Mouse (Mus musculus) limb, embryonic 12.5 days (tissue): ENCODE measurements around the gene Creb1. TPM values are rescaled to one million over a fixed set of nuclear protein-coding genes. Genes with fewer than 3 reads are reported as not detected.

ENCODE experiments used
- ATAC-seq: fragments of 200-750 bp; cut with Nextera tagmentation; 2 replicates; pipeline ENCODE4 v1.8.0; 2017; ENCODE audit warnings: low read depth, moderate TSS enrichment; ENCODE audit not compliant: insufficient number of reproducible peaks, insufficient read depth, low FRiP score, low TSS enrichment
- H3K27ac ChIP-seq: fragments of 300-500 bp; sonication (generic); 2 replicates; pipeline ENCODE4 v1.5.1; 2016; ENCODE audit warnings: mild to moderate bottlenecking, moderate library complexity
- H3K27me3 ChIP-seq: fragments of 300-500 bp; sonication (generic); 2 replicates; pipeline ENCODE4 v1.6.1; 2016; ENCODE audit warnings: mild to moderate bottlenecking, moderate library complexity
- H3K36me3 ChIP-seq: fragments of 300-500 bp; sonication (generic); 2 replicates; pipeline ENCODE4 v1.6.1; 2016; ENCODE audit warnings: mild to moderate bottlenecking, moderate library complexity
- H3K4me1 ChIP-seq: fragments of 300-500 bp; sonication (generic); replicated peaks from 2 replicates; pipeline ENCODE4 v1.6.1; 2016
- H3K4me2 ChIP-seq: fragments of 300-500 bp; sonication (generic); 2 replicates; pipeline ENCODE4 v1.6.1; 2016; ENCODE audit warnings: mild to moderate bottlenecking, moderate library complexity
- H3K4me3 ChIP-seq: fragments of 300-500 bp; sonication (generic); replicated peaks from 2 replicates; pipeline ENCODE4 v1.5.1; 2016; ENCODE audit warnings: mild to moderate bottlenecking
- H3K9ac ChIP-seq: fragments of 300-500 bp; sonication (generic); replicated peaks from 2 replicates; pipeline ENCODE4 v1.6.1; 2016; ENCODE audit warnings: mild to moderate bottlenecking, moderate library complexity
- H3K9me3 ChIP-seq: fragments of 300-500 bp; sonication (generic); 2 replicates; pipeline ENCODE4 v1.6.1; 2016; ENCODE audit warnings: mild to moderate bottlenecking, moderate library complexity
- WGBS: fragments of 180-500 bp; shearing (Covaris S2); methylation state at CpG from one replicate; pipeline ENCODE4 v1.1.7; 2016; 5-methylcytosine and 5-hydroxymethylcytosine counted together
- polyA plus RNA-seq: library from polyadenylated mRNA; unstranded; fragments of >200 nt; fragmentation: Nextera tagmentation; extraction: Ambion mirVana; gene quantifications from 2 replicates; pipeline ENCODE4 v1.2.1, GENCODE M21; 2016

Creb1 gene
- polyA plus RNA-seq, 1 experiment from 2014 or later, result 49.4 TPM

GRCm38 (mm10) chr1:64603381-64603780 is 70.9 kb downstream of the Creb1 start:
- Histone ChIP-seq H3K36me3 (peaks cover 45% of the 10 kb centered on the region), H3K9ac (no peak overlapping the region)

GRCm38 (mm10) chr1:64609145-64609544 is 76.7 kb downstream of the Creb1 start:
- H3K9ac ChIP-seq, result no peak overlapping the region
- no peaks in the 10 kb centered on the region for H3K27me3 ChIP-seq
- H3K36me3 ChIP-seq, result peaks cover 63% of the 10 kb centered on the region
- H3K4me3 ChIP-seq, result no peak overlapping the region
- H3K27ac ChIP-seq, result peak overlapping the region; percentile 35; the same call in 1 of the 2 replicates
- 86% methylated on average over 4 of the region's 4 CpGs for WGBS
- no peaks in the 10 kb centered on the region for H3K9me3 ChIP-seq
- ATAC-seq, result no peak
- H3K4me2 ChIP-seq, result no peak overlapping the region
- H3K4me1 ChIP-seq, result no peaks in the 10 kb centered on the region

More at GRCm38 (mm10) chr1:64603381-64603780, 70.9 kb downstream of the Creb1 start:
- Histone ChIP-seq H3K4me2 (no peak overlapping the region), H3K27ac (no peak overlapping the region), H3K4me3 (no peak overlapping the region), H3K4me1 (no peaks in the 10 kb centered on the region), H3K27me3 (no peaks in the 10 kb centered on the region), H3K9me3 (no peaks in the 10 kb centered on the region)
- no peak for ATAC-seq
- WGBS, result 90% methylated on average over 5 of the region's 5 CpGs

- WGBS, result 87% methylated on average over 9 of the region's 9 CpGs
- no peak overlapping the region for H3K27ac ChIP-seq
- no peak overlapping the region for H3K9ac ChIP-seq
- peaks cover 64% of the 10 kb centered on the region for H3K36me3 ChIP-seq
- no peaks in the 10 kb centered on the region for H3K27me3 ChIP-seq
- H3K9me3 ChIP-seq, result no peaks in the 10 kb centered on the region
- 0 out of 2 replicates have a peak, but pooled peaks cover 1% of the 10 kb centered on the region for H3K4me1 ChIP-seq
- H3K4me2 ChIP-seq, result no peak overlapping the region
- ATAC-seq, result no peak
- no peak overlapping the region for H3K4me3 ChIP-seq
Measured at GRCm38 (mm10) chr1:64609976-64610375, 77.5 kb downstream of the Creb1 start.

- 94% methylated on average over 9 of the region's 9 CpGs for WGBS
- no peak for ATAC-seq
- H3K4me2 ChIP-seq, result no peak overlapping the region
- peaks cover 26% of the 10 kb centered on the region for H3K4me1 ChIP-seq
- H3K27me3 ChIP-seq, result no peaks in the 10 kb centered on the region
- H3K36me3 ChIP-seq, result peaks cover 42% of the 10 kb centered on the region
- no peak overlapping the region for H3K27ac ChIP-seq
- no peak overlapping the region for H3K9ac ChIP-seq
- H3K4me3 ChIP-seq, result no peak overlapping the region
- H3K9me3 ChIP-seq, result no peaks in the 10 kb centered on the region
Measured at GRCm38 (mm10) chr1:64614311-64614710, 81.9 kb downstream of the Creb1 start.

- no peak for ATAC-seq
- Histone ChIP-seq H3K27ac (0 out of 2 replicates have a peak overlapping the region, but pooled peaks have one; percentile 8), H3K4me2 (0 out of 2 replicates have a peak overlapping the region, but pooled peaks have one; percentile 73)
Measured at GRCm38 (mm10) chr1:64614801-64615345, 82.4 kb downstream of the Creb1 start.

GRCm38 (mm10) chr1:64615531-64615991 is 83.1 kb downstream of the Creb1 start:
- Histone ChIP-seq H3K27me3 (no peaks in the 10 kb centered on the region), H3K9ac (no peak overlapping the region), H3K9me3 (no peaks in the 10 kb centered on the region), H3K36me3 (peaks cover 29% of the 10 kb centered on the region), H3K27ac (peak overlapping the region; percentile 8; the same call in 1 of the 2 replicates), H3K4me2 (peak overlapping the region; percentile 73), H3K4me3 (no peak overlapping the region), H3K4me1 (peaks cover 26% of the 10 kb centered on the region)
- 78% methylated on average over 11 of the region's 11 CpGs for WGBS
- ATAC-seq, result no peak

More at GRCm38 (mm10) chr1:64614801-64615345, 82.4 kb downstream of the Creb1 start:
- Histone ChIP-seq H3K36me3 (peaks cover 36% of the 10 kb centered on the region), H3K27me3 (no peaks in the 10 kb centered on the region), H3K9ac (no peak overlapping the region), H3K4me1 (peaks cover 26% of the 10 kb centered on the region), H3K4me3 (no peak overlapping the region), H3K9me3 (no peaks in the 10 kb centered on the region)
- 90% methylated on average over 10 of the region's 10 CpGs for WGBS

GRCm38 (mm10) chr1:64616076-64616475 is 83.6 kb downstream of the Creb1 start:
- no peaks in the 10 kb centered on the region for H3K27me3 ChIP-seq
- H3K9me3 ChIP-seq, result no peaks in the 10 kb centered on the region
- peak overlapping the region; percentile 73 for H3K4me2 ChIP-seq
- H3K36me3 ChIP-seq, result peaks cover 27% of the 10 kb centered on the region
- peak overlapping the region; percentile 87 for H3K9ac ChIP-seq
- peak overlapping the region; percentile 74 for H3K4me3 ChIP-seq
- WGBS, result 72% methylated on average over 6 of the region's 6 CpGs
- peaks cover 26% of the 10 kb centered on the region for H3K4me1 ChIP-seq
- peak overlapping the region; percentile 98; the same call in 1 of the 2 replicates for H3K27ac ChIP-seq
- no peak for ATAC-seq

GRCm38 (mm10) chr1:64616531-64616880 is 84.1 kb downstream of the Creb1 start:
- WGBS, result 5% methylated on average over 8 of the region's 8 CpGs
- Histone ChIP-seq H3K4me2 (peak overlapping the region; percentile 73), H3K4me3 (peak overlapping the region; percentile 74), H3K36me3 (peaks cover 27% of the 10 kb centered on the region), H3K9ac (peak overlapping the region; percentile 87), H3K9me3 (no peaks in the 10 kb centered on the region), H3K4me1 (peaks cover 26% of the 10 kb centered on the region), H3K27ac (peak overlapping the region; percentile 98), H3K27me3 (no peaks in the 10 kb centered on the region)
- no peak for ATAC-seq

- Histone ChIP-seq H3K4me3 (peak within 1 kb of the TSS; percentile 74), H3K27me3 (no peaks in the 10 kb centered on the region), H3K4me2 (peak within 1 kb of the TSS; percentile 73), H3K27ac (peak within 1 kb of the TSS; percentile 98), H3K36me3 (peaks cover 26% of the 10 kb centered on the region), H3K9ac (peak within 1 kb of the TSS; percentile 87), H3K9me3 (no peaks in the 10 kb centered on the region), H3K4me1 (peaks cover 26% of the 10 kb centered on the region)
- WGBS, result under 1% methylated on average over 72 of the region's 72 CpGs
- peak; percentile 93 for ATAC-seq
Measured at GRCm38 (mm10) chr1:64616881-64617714, 84.7 kb downstream of the Creb1 start, which contains the start of gene Mettl21a. Gene Mettl21a (minus strand): TSS chr1:64617242.

GRCm38 (mm10) chr1:64617715-64617984 is 85.2 kb downstream of the Creb1 start:
- H3K9ac ChIP-seq, result peak overlapping the region; percentile 87
- peak overlapping the region; percentile 73 for H3K4me2 ChIP-seq
- H3K27me3 ChIP-seq, result no peaks in the 10 kb centered on the region
- peaks cover 27% of the 10 kb centered on the region for H3K4me1 ChIP-seq
- H3K4me3 ChIP-seq, result peak overlapping the region; percentile 74
- peak; percentile 67 for ATAC-seq
- under 1% methylated on average over 15 of the region's 15 CpGs for WGBS
- no peaks in the 10 kb centered on the region for H3K9me3 ChIP-seq
- peaks cover 20% of the 10 kb centered on the region for H3K36me3 ChIP-seq
- peak overlapping the region; percentile 98 for H3K27ac ChIP-seq

- Histone ChIP-seq H3K36me3 (peaks cover 16% of the 10 kb centered on the region), H3K4me2 (peak overlapping the region; percentile 73), H3K27ac (peak overlapping the region; percentile 98), H3K9me3 (no peaks in the 10 kb centered on the region), H3K4me3 (peak overlapping the region; percentile 74), H3K9ac (peak overlapping the region; percentile 87), H3K4me1 (peaks cover 32% of the 10 kb centered on the region), H3K27me3 (no peaks in the 10 kb centered on the region)
- 65% methylated on average over 3 of the region's 3 CpGs for WGBS
- no peak for ATAC-seq
Measured at GRCm38 (mm10) chr1:64618226-64618625, 85.8 kb downstream of the Creb1 start.
